Mouse (Mus musculus) lung, adult 2 months (tissue): Measurements from ENCODE around the gene Il4i1. TPM values are rescaled to one million over a fixed set of nuclear protein-coding genes. Genes with fewer than 3 reads are reported as not detected.

ENCODE experiments used
- DNase-seq: peaks from one replicate; pipeline ENCODE4 v3.0.0; 2022
- H3K4me1 ChIP-seq: fragments of 200-500 bp; 2 replicates; pipeline ENCODE4 v1.6.1; 2011; ENCODE audit warnings: low read length; ENCODE audit not compliant: control insufficient read depth, insufficient read depth
- H3K4me3 ChIP-seq: fragments of 200-500 bp; replicated peaks from 2 replicates; pipeline ENCODE3; 2011; ENCODE audit warnings: low read depth, mild to moderate bottlenecking, control low read depth, low read length; ENCODE audit errors: extremely low read depth
- CTCF ChIP-seq: fragments of 200-500 bp; IDR thresholded peaks from 2 replicates; pipeline ENCODE4 v1.5.1; 2011; ENCODE audit warnings: mild to moderate bottlenecking, low read length, control low read depth; ENCODE audit not compliant: insufficient read depth
- POLR2A ChIP-seq: fragments of 200-500 bp; IDR thresholded peaks from 2 replicates; pipeline ENCODE4 v1.6.1; 2011; ENCODE audit warnings: low read depth, mild to moderate bottlenecking, control low read depth, low read length, borderline replicate concordance; ENCODE audit errors: extremely low read depth
- WGBS: fragments of 180-500 bp; shearing (Covaris S2); methylation state at CpG from one replicate; pipeline ENCODE4 v1.1.7; 2018; 5-methylcytosine and 5-hydroxymethylcytosine counted together
- polyA plus RNA-seq: library from polyadenylated mRNA; depleted of rRNA; stranded (reverse); fragments of >200 nt; gene quantifications from 2 replicates; pipeline ENCODE4 v1.2.3, GENCODE M21; 2012

The Il4i1 gene
- polyA plus RNA-seq, 1 experiment: 7.6 TPM

DNA sequence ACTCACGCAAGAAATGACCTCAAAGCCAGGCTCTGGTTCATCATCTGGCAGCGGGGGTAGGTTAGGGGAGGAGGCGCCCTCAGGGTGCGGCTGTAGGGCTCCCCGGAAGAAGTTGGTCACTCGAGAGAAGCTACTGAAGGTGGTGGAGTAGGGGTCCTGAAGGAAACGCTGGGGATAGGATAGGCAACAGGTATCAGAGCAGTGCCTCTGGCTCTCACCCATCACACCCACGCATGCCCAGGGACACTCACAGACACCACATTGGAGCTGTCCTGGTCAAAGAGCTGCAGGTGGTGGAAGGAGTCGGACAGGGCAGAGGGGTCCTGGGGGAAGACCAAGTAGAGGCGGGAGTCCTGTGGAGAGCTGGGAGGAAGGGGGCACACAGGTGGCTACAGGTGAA is 28.8 kb downstream of the Il4i1 start:
- Histone ChIP-seq H3K4me1 (peaks cover 4% of the 10 kb centered on the region), H3K4me3 (no peak overlapping the region)
- 91% methylated on average over 10 of the region's 10 CpGs for WGBS
- TF ChIP-seq POLR2A (no peak), CTCF (no peak)
- DNase-seq: no peak

DNA sequence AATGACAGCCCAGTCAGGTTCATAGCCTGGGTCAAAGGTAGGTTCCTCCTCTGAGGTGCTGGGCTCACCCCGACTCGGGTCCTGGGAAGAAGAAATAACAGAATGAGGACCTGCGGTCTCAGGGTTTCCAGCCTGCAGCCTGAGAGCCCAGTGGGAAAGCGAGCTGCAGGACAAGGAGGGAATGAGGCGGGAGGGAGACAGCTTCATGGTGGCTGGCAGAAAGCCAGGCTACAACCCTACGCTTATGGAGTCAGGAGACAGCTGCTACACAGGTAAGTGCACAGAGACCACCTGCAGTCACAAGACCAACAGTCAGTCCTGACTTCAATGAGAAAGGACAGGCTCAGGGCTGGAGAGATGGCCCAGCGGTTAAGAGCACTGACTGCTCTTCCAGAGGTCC is 30.6 kb downstream of the Il4i1 start:
- peaks cover 11% of the 10 kb centered on the region for H3K4me1 ChIP-seq
- no peak for DNase-seq
- no peak overlapping the region for H3K4me3 ChIP-seq
- TF ChIP-seq POLR2A (no peak), CTCF (no peak)
- WGBS: 90% methylated on average over 7 of the region's 7 CpGs

DNA sequence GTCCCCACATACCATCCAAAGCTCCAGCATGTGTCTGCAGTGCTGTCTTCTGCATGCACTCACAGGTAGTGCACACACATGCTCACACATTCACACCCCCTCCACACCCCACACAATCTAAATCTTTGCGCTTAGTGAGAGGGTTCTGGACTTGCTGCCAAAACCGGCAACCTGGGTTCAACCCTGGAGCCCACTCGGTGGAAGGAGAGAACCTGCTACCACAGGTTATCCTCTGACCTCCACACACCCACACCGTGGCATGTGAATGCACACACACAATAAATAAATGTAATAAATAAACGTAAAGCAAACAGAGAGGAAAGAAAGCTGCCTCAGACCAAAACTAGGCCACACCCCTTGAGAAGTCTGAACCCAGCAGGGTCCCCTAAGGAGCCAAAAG is 31.6 kb downstream of the Il4i1 start:
- WGBS: 67% methylated on average over 5 of the region's 5 CpGs
- H3K4me3 ChIP-seq: no peak overlapping the region
- TF ChIP-seq CTCF: no peak
- no peak for TF ChIP-seq POLR2A
- peaks cover 11% of the 10 kb centered on the region for H3K4me1 ChIP-seq
- no peak for DNase-seq

DNA sequence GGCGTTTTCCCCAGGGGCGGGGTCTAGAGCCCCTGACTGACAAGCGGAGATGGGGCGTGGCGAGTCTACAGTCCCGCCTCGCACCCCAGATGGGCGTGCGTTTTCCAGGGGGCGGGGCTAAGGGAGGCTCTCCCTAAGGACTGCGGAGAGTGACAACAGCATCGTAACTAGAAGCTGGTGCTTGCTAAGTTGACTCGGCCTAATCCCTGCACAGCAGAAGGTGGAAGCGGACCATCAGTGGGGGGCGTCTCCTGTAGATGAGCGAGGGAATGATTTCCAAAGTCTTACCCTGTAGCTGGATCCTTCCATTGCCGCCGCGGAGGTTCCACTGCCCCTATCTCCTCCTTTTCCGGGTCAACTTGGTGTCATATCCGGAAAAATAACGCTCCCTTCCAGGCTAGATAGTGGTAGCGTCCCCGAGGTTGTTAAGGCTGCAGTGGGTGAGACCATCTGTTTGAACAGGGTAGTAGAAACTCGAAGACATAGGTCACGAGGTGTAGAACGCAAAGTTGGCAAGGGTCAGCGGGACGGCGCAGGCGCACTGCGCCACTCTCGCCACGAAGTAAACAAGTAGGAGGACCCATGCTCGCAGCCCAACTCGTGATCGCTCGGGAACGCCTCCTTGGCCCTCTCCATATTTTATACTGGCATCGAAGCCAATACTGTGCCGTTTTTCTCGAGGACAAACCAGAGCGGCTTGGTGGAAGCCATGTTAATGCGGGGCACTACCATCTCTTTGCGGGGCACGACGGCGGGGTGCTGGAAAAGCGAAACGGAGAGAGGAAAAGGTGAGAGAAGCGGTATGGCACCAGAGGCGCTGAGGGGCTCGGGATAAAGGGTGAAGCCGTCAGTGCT is 32.6 kb downstream of the Il4i1 start, which contains the start of the genes Akt1s1 and Tbc1d17:
Gene Akt1s1, plus strand, starts transcription at position 431 of the 855 bp plus-strand sequence.
Gene Tbc1d17, minus strand, starts transcription at position 519 of the 855 bp plus-strand sequence.
- peak; percentile 99 for DNase-seq
- no peak for TF ChIP-seq CTCF
- TF ChIP-seq POLR2A: peak; percentile 92; the same call in 1 of the 2 replicates
- WGBS: under 1% methylated on average over 54 of the region's 54 CpGs
- Histone ChIP-seq H3K4me1 (peaks cover 11% of the 10 kb centered on the region), H3K4me3 (peak within 1 kb of the TSS; percentile 93)

GRCm38 (mm10) chr7:44849416-44850111 is 33.4 kb downstream of the Il4i1 start:
- under 1% methylated on average over 41 of the region's 41 CpGs for WGBS
- TF ChIP-seq POLR2A: peak; percentile 60; the same call in 1 of the 2 replicates
- no peak for TF ChIP-seq CTCF
- H3K4me1 ChIP-seq: peaks cover 11% of the 10 kb centered on the region
- DNase-seq: peak; percentile 91
- H3K4me3 ChIP-seq: peak overlapping the region; percentile 87

- under 1% methylated on average over 33 of the region's 33 CpGs for WGBS
- TF ChIP-seq POLR2A (peak; percentile 76; the same call in 1 of the 2 replicates), CTCF (no peak)
Measured at GRCm38 (mm10) chr7:44850146-44850545, 34.0 kb downstream of the Il4i1 start.

DNA sequence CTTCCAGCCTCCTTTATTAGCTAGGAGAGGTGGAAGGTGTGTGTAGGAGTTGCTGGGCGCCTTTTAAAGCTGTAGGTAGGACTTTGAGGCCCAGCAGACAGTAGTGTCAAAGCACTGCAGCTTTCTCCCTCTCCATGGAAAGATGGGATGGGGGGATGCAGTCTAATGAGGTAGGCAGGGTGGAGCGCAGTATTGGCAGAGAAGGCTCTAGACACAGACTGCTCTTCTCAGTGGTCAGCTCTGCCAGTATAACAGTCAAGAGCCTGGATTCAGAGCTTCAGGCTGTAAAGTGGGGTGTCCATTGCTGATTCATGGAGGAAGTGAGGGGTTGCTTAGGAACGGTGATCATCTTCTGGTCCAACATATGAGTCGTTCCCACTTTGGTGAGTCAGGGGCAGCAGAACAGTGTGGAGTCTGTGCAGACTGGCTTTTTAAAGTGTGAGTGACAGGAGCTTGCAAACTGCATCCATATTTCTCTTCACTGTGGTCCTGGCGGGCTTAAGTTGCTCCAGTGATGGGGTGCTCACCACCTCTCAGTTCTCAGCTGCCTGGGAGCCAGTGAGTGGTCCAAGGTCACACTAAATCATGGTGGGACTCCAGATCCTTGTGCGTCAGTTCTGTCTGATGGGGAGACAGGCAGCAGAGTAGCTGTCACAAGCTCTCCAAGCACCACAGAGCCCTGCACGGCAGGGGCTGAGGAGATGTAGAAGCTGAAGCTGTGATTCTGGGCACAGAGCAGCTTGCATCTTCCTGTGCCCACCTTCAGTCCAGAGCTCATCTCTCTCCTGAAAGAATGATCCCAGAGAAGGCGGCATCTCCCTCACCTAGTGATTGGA is 34.8 kb downstream of the Il4i1 start:
- no peak for TF ChIP-seq POLR2A
- no peak for TF ChIP-seq CTCF
- WGBS: 64% methylated on average over 8 of the region's 8 CpGs
- no peak for DNase-seq
- Histone ChIP-seq H3K4me1 (peaks cover 15% of the 10 kb centered on the region), H3K4me3 (no peak overlapping the region)

More at GRCm38 (mm10) chr7:44850146-44850545, 34.0 kb downstream of the Il4i1 start:
- peak overlapping the region; percentile 87 for H3K4me3 ChIP-seq
- peak; percentile 80 for DNase-seq
- H3K4me1 ChIP-seq: peaks cover 13% of the 10 kb centered on the region

DNA sequence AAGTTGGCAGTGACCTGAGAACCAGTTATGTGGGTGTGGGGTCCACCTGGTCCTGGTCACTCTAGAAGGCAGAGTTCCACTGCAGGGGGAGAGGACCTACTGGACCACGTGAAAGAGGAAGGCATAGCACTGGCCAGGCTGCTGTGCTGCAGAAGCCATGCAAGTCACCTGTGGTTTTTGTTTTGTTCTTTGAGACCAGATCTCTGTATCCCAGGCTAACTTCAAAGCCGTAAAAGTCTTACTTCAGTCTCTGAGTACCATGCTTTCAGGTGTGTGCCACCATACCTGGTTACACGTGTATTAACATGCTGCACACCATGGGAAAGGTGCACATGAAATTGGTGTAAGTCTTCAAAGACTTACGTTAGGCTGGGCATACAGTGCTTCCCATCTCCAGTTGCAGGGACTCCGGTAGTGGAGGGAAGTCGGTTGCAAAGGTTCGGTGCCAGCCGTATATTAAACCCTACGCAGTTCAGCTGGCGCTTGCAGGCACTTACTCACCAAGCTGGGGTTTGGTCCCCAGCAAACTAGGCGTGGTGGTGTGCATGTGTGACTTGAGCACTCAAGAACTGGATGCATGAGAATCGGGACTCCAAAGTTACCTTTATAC is 35.5 kb downstream of the Il4i1 start:
- H3K4me3 ChIP-seq: no peak overlapping the region
- H3K4me1 ChIP-seq: peaks cover 15% of the 10 kb centered on the region
- TF ChIP-seq CTCF: no peak
- no peak for TF ChIP-seq POLR2A
- DNase-seq: no peak
- 92% methylated on average over 12 of the region's 12 CpGs for WGBS

DNA sequence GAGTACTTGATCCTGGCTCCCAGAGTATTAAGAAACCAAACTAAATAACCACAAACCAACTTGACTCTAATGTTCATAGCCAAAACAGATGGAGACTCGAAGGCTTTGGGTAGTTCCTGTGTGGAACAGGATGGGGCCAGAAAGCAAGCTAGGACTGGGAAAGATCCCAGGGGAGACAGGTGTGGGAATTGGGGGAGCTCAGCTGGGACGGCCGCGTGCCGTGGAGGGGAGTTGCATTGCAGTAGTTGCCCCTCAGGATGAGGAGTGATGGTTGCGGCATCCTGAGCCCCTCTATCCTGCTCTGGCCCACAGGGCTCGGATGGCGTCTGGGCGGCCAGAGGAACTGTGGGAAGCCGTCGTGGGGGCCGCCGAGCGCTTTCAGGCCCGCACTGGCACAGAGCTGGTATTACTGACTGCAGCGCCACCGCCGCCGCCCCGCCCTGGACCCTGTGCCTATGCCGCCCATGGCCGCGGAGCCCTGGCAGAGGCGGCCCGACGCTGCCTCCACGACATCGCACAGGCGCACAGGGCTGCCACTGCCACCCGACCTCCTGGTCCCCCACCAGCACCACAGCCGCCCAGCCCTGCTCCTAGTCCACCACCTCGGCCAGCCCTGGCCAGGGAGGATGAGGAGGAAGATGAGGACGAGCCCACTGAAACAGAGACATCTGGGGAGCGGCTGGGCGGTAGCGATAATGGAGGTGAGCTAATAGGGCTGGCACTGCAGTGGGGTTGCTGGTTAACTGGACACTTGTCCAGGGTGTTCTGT is 36.3 kb downstream of the Il4i1 start:
- WGBS: 89% methylated on average over 36 of the region's 36 CpGs
- TF ChIP-seq CTCF (no peak), POLR2A (no peak)
- Histone ChIP-seq H3K4me3 (no peak overlapping the region), H3K4me1 (peaks cover 15% of the 10 kb centered on the region)
- DNase-seq: no peak
